Mouse (Mus musculus) embryonic stem cell, embryonic (primary cell): Measurements from ENCODE around the gene Tex14.

ENCODE experiments used
- CTCF ChIA-PET, 4 experiments: fragments of 300-600 bp in 2 of 4; fragments of 350-600 bp in 2 of 4; sonication (Branson Sonifier 250); formaldehyde crosslinking; loops; one replicate each; lab custom pipeline; 2022; ENCODE audit warnings: inconsistent platforms in 2 of 4; lab: Charles Lee
- POLR2A ChIA-PET, 4 experiments: fragments of 300-600 bp in 2 of 4; fragments of 350-600 bp in 2 of 4; sonication (Branson Sonifier 250); formaldehyde crosslinking; loops; one replicate each; lab custom pipeline; 2022; ENCODE audit warnings: antibody characterized with exemption in 4 of 4, inconsistent platforms in 1 of 4; lab: Charles Lee

The Tex14 gene

GRCm38 (mm10) chr11:87595327-87595841 is 190.5 kb downstream of the Tex14 start:
- ChIA-PET CTCF (interaction anchor here (0.5 to 1.3 kb wide), 7 partner anchors 21 to 169 kb away, joined by 3 to 6 read pairs (median 3); partner anchors contain the start of gene Hsf5 (in 1 of the 4)), POLR2A (interaction anchor here in 3 of 4 experiments (0.5 to 8.3 kb wide), 64 partner anchors 8 to 509 kb away, joined by 3 to 139 read pairs (median 4); partner anchors contain the start of genes Hsf5 (in 2 of the 3), Prr11 (in 2 of the 3), Ska2 (in 2 of the 3) and Supt4a (in 2 of the 3))

- ChIA-PET POLR2A (interaction anchor here in 3 of 4 experiments (0.5 to 8.3 kb wide), 58 partner anchors 8 to 1368 kb away, joined by 3 to 139 read pairs (median 5); partner anchors contain the start of genes Hsf5 (in 2 of the 3), Prr11 (in 2 of the 3), Ska2 (in 2 of the 3) and Supt4a (in 2 of the 3)), CTCF (interaction anchor here (0.5 to 1.3 kb wide), 7 partner anchors 21 to 169 kb away, joined by 3 to 8 read pairs (median 3); partner anchors contain the start of gene Hsf5 (in 1 of the 4))
Measured at GRCm38 (mm10) chr11:87595976-87596375, 191.1 kb downstream of the Tex14 start.

GRCm38 (mm10) chr11:87596492-87596891 is 191.6 kb downstream of the Tex14 start:
- ChIA-PET CTCF (interaction anchor here in 1 of 4 experiments (0.6 kb wide), 1 partner anchor 73 kb away, joined by 8 read pairs; no protein-coding TSS in a partner anchor), POLR2A (interaction anchor here in 3 of 4 experiments (0.5 to 8.3 kb wide), 20 partner anchors 8 to 1367 kb away, joined by 3 to 139 read pairs (median 7); partner anchors contain the start of genes Hsf5 (in 1 of the 3) and Supt4a (in 1 of the 3))

GRCm38 (mm10) chr11:87597061-87597460 is 192.2 kb downstream of the Tex14 start:
- POLR2A ChIA-PET: interaction anchor here in 3 of 4 experiments (0.6 to 8.3 kb wide), 6 partner anchors 8 to 159 kb away, joined by 3 to 139 read pairs (median 6); no protein-coding TSS in a partner anchor

GRCm38 (mm10) chr11:87599395-87600089 is 194.7 kb downstream of the Tex14 start:
- CTCF ChIA-PET: interaction anchor here in 1 of 4 experiments (0.6 kb wide), 1 partner anchor 108 kb away, joined by 3 read pairs; no protein-coding TSS in a partner anchor
- POLR2A ChIA-PET: interaction anchor here in 3 of 4 experiments (0.5 to 1.5 kb wide), 5 partner anchors 9 to 1275 kb away, joined by 3 to 9 read pairs (median 5); partner anchors contain the start of gene Supt4a (in 1 of the 3)

More at GRCm38 (mm10) chr11:87597061-87597460, 192.2 kb downstream of the Tex14 start:
- CTCF ChIA-PET: no interaction called here

- CTCF ChIA-PET: interaction anchor here in 1 of 4 experiments (0.6 kb wide), 1 partner anchor 107 kb away, joined by 3 read pairs; no protein-coding TSS in a partner anchor
- POLR2A ChIA-PET: interaction anchor here in 3 of 4 experiments (0.5 to 1.5 kb wide), 7 partner anchors 8 to 1276 kb away, joined by 3 to 9 read pairs (median 4); partner anchors contain the start of gene Mtmr4 (in 1 of the 3)
Measured at GRCm38 (mm10) chr11:87600322-87600853, 195.5 kb downstream of the Tex14 start.

GRCm38 (mm10) chr11:87602234-87602633 is 197.4 kb downstream of the Tex14 start:
- ChIA-PET CTCF (interaction anchor here in 1 of 4 experiments (0.7 kb wide), 1 partner anchor 13 kb away, joined by 4 read pairs; no protein-coding TSS in a partner anchor), POLR2A (interaction anchor here in 2 of 4 experiments (0.7 to 1.5 kb wide), 5 partner anchors 11 to 1321 kb away, joined by 3 to 7 read pairs (median 4); partner anchors contain the start of gene Hsf5 (in 1 of the 2))

- ChIA-PET CTCF (no interaction called here), POLR2A (interaction anchor here in 3 of 4 experiments (1.0 to 2.0 kb wide), 8 partner anchors 8 to 35 kb away, joined by 3 to 10 read pairs (median 4); partner anchors contain the start of genes Hsf5 (in 1 of the 3) and Mtmr4 (in 1 of the 3))
Measured at GRCm38 (mm10) chr11:87603571-87603970, 198.7 kb downstream of the Tex14 start.
